Mouse (Mus musculus): ENCODE measurements around the gene Adcy5.

DNA sequence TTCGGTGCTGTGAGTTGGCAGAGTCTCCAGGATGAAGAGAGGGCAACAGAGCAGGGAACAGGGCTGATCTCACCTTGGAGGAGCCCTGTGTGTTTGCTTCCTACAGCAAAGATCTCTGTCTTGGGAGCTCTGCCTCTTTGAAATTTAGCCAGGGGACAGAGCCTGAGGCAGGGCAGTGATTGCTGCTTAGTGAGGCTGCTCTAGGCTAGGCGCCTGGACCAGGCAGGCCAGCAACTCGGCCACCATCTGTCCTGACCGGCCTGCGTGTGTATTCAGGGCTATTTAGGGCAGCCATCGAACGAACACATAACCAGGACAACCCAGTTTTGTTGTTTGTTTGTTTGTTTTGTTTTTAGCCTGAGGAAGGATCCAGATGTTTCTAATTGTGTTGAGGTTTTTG, 36.6 kb downstream of the Adcy5 start:
- no peak for TF ChIP-seq CTCF (IDR thresholded peaks at IDR 0.05)
- no peak for TF ChIP-seq EP300 (IDR thresholded peaks at IDR 0.05; ENCODE audit: insufficient read depth, low read depth, low read length)
- no peak for TF ChIP-seq POLR2A (IDR thresholded peaks at IDR 0.05; ENCODE audit: insufficient read depth, low read depth, low read length)
